Mouse (Mus musculus): ENCODE data around the gene 5730409E04Rik. TPM values are rescaled to one million over a fixed set of nuclear protein-coding genes. Genes with fewer than 3 reads are reported as not detected.

The 5730409E04Rik gene
- total RNA-seq, 1 experiment = 1.7 TPM

- no peaks in the 10 kb centered on the region for H3K9me3 ChIP-seq (ENCODE audit: control insufficient read depth, insufficient read depth, low read depth, low read length)
- no peak overlapping the region for H3K9ac ChIP-seq (ENCODE audit: insufficient read depth, low read depth, low read length, poor library complexity, severe bottlenecking)
- no peaks in the 10 kb centered on the region; a peak in 1 of 4 replicates for H3K4me1 ChIP-seq (ENCODE audit: control insufficient read depth in 2 of 2, insufficient read depth in 2 of 2, low read length in 2 of 2, poor library complexity in 1 of 2)
- no peak overlapping the region for H3K4me3 ChIP-seq (ENCODE audit: insufficient read depth in 1 of 2, low read depth in 1 of 2, low read length in 2 of 2, poor library complexity in 1 of 2, severe bottlenecking in 1 of 2)
- H3K27ac ChIP-seq (ENCODE audit: insufficient read depth, low read depth, low read length, poor library complexity, severe bottlenecking) = no peak overlapping the region
- DNase-seq (ENCODE audit: low read depth, low spot score) = no peak
- in situ Hi-C loops (cut with MboI; ENCODE audit: low sequenced_read_pairs in 2 of 2, unreplicated experiment in 2 of 2) = no loop called here
- TF ChIP-seq ZC3H11A (IDR thresholded peaks at IDR 0.05; ENCODE audit: borderline replicate concordance, low read depth, low read length) = no peak
- no peak for TF ChIP-seq CHD2 (IDR thresholded peaks at IDR 0.05; ENCODE audit: low read depth, low read length)
- no peak for TF ChIP-seq MAFK (IDR thresholded peaks at IDR 0.05; ENCODE audit: insufficient read depth, low read depth, low read length)
- TF ChIP-seq HCFC1 (IDR thresholded peaks at IDR 0.05; ENCODE audit: borderline replicate concordance, insufficient read depth, low read length) = no peak
- no peak for TF ChIP-seq ZNF384 (IDR thresholded peaks at IDR 0.05; ENCODE audit: low read depth, low read length)
- no peaks in the 10 kb centered on the region for H3K36me3 ChIP-seq (ENCODE audit: control insufficient read depth, insufficient read depth, low read length, poor library complexity, severe bottlenecking)
Measured at GRCm38 (mm10) chr4:126636330-126636729, 26.7 kb downstream of the 5730409E04Rik start.

GRCm38 (mm10) chr4:126637446-126637845 is 27.8 kb downstream of the 5730409E04Rik start:
- in situ Hi-C loops (cut with MboI; ENCODE audit: low sequenced_read_pairs in 2 of 2, unreplicated experiment in 2 of 2) = no loop called here
- no peaks in the 10 kb centered on the region for H3K9me3 ChIP-seq (ENCODE audit: control insufficient read depth, insufficient read depth, low read depth, low read length)
- H3K27ac ChIP-seq (ENCODE audit: insufficient read depth, low read depth, low read length, poor library complexity, severe bottlenecking) = no peak overlapping the region; the same call in 1 of the 2 replicates

GRCm38 (mm10) chr4:126639339-126639738 is 29.7 kb downstream of the 5730409E04Rik start:
- Histone ChIP-seq H3K9ac (ENCODE audit: insufficient read depth, low read depth, low read length, poor library complexity, severe bottlenecking) (no peak overlapping the region), H3K4me3 (ENCODE audit: insufficient read depth in 1 of 2, low read depth in 1 of 2, low read length in 2 of 2, poor library complexity in 1 of 2, severe bottlenecking in 1 of 2) (no peak overlapping the region), H3K36me3 (ENCODE audit: control insufficient read depth, insufficient read depth, low read length, poor library complexity, severe bottlenecking) (no peaks in the 10 kb centered on the region), H3K4me1 (ENCODE audit: control insufficient read depth in 2 of 2, insufficient read depth in 2 of 2, low read length in 2 of 2, poor library complexity in 1 of 2) (no peaks in the 10 kb centered on the region; a peak in 1 of 4 replicates), H3K9me3 (ENCODE audit: control insufficient read depth, insufficient read depth, low read depth, low read length) (no peaks in the 10 kb centered on the region), H3K27ac (ENCODE audit: insufficient read depth, low read depth, low read length, poor library complexity, severe bottlenecking) (no peak overlapping the region)
- in situ Hi-C loops (cut with MboI; ENCODE audit: low sequenced_read_pairs in 2 of 2, unreplicated experiment in 2 of 2) = no loop called here
- no peak for DNase-seq (ENCODE audit: low read depth, low spot score)
- no peak for TF ChIP-seq ZNF384 (IDR thresholded peaks at IDR 0.05; ENCODE audit: low read depth, low read length)
- no peak for TF ChIP-seq CHD2 (IDR thresholded peaks at IDR 0.05; ENCODE audit: low read depth, low read length)
- TF ChIP-seq ZC3H11A (IDR thresholded peaks at IDR 0.05; ENCODE audit: borderline replicate concordance, low read depth, low read length) = no peak
- TF ChIP-seq MAFK (IDR thresholded peaks at IDR 0.05; ENCODE audit: insufficient read depth, low read depth, low read length) = no peak
- TF ChIP-seq HCFC1 (IDR thresholded peaks at IDR 0.05; ENCODE audit: borderline replicate concordance, insufficient read depth, low read length) = no peak

More at GRCm38 (mm10) chr4:126637446-126637845, 27.8 kb downstream of the 5730409E04Rik start:
- no peaks in the 10 kb centered on the region; a peak in 1 of 4 replicates for H3K4me1 ChIP-seq (ENCODE audit: control insufficient read depth in 2 of 2, insufficient read depth in 2 of 2, low read length in 2 of 2, poor library complexity in 1 of 2)
- H3K9ac ChIP-seq (ENCODE audit: insufficient read depth, low read depth, low read length, poor library complexity, severe bottlenecking) = no peak overlapping the region
- no peak overlapping the region for H3K4me3 ChIP-seq (ENCODE audit: insufficient read depth in 1 of 2, low read depth in 1 of 2, low read length in 2 of 2, poor library complexity in 1 of 2, severe bottlenecking in 1 of 2)
- no peak for DNase-seq (ENCODE audit: low read depth, low spot score)
- no peaks in the 10 kb centered on the region for H3K36me3 ChIP-seq (ENCODE audit: control insufficient read depth, insufficient read depth, low read length, poor library complexity, severe bottlenecking)
- TF ChIP-seq MAFK (IDR thresholded peaks at IDR 0.05; ENCODE audit: insufficient read depth, low read depth, low read length) (no peak), HCFC1 (IDR thresholded peaks at IDR 0.05; ENCODE audit: borderline replicate concordance, insufficient read depth, low read length) (no peak), ZNF384 (IDR thresholded peaks at IDR 0.05; ENCODE audit: low read depth, low read length) (no peak), ZC3H11A (IDR thresholded peaks at IDR 0.05; ENCODE audit: borderline replicate concordance, low read depth, low read length) (no peak), CHD2 (IDR thresholded peaks at IDR 0.05; ENCODE audit: low read depth, low read length) (no peak)

- TF ChIP-seq ZNF384 (IDR thresholded peaks at IDR 0.05; ENCODE audit: low read depth, low read length) (no peak), MAFK (IDR thresholded peaks at IDR 0.05; ENCODE audit: insufficient read depth, low read depth, low read length) (no peak), HCFC1 (IDR thresholded peaks at IDR 0.05; ENCODE audit: borderline replicate concordance, insufficient read depth, low read length) (no peak), ZC3H11A (IDR thresholded peaks at IDR 0.05; ENCODE audit: borderline replicate concordance, low read depth, low read length) (no peak), CHD2 (IDR thresholded peaks at IDR 0.05; ENCODE audit: low read depth, low read length) (no peak)
- H3K27ac ChIP-seq (ENCODE audit: insufficient read depth, low read depth, low read length, poor library complexity, severe bottlenecking) = no peak overlapping the region
- no peak for DNase-seq (ENCODE audit: low read depth, low spot score)
- no peaks in the 10 kb centered on the region for H3K9me3 ChIP-seq (ENCODE audit: control insufficient read depth, insufficient read depth, low read depth, low read length)
- no peak overlapping the region for H3K4me3 ChIP-seq (ENCODE audit: insufficient read depth in 1 of 2, low read depth in 1 of 2, low read length in 2 of 2, poor library complexity in 1 of 2, severe bottlenecking in 1 of 2)
- no peaks in the 10 kb centered on the region; a peak in 1 of 4 replicates for H3K4me1 ChIP-seq (ENCODE audit: control insufficient read depth in 2 of 2, insufficient read depth in 2 of 2, low read length in 2 of 2, poor library complexity in 1 of 2)
- no peaks in the 10 kb centered on the region for H3K36me3 ChIP-seq (ENCODE audit: control insufficient read depth, insufficient read depth, low read length, poor library complexity, severe bottlenecking)
- in situ Hi-C loops (cut with MboI; ENCODE audit: low sequenced_read_pairs in 2 of 2, unreplicated experiment in 2 of 2) = no loop called here
- no peak overlapping the region for H3K9ac ChIP-seq (ENCODE audit: insufficient read depth, low read depth, low read length, poor library complexity, severe bottlenecking)
Measured at GRCm38 (mm10) chr4:126641901-126642300, 32.3 kb downstream of the 5730409E04Rik start.

All from ES-E14 (cell line).